Mouse (Mus musculus): ENCODE data around the gene Tent5c.

DNA sequence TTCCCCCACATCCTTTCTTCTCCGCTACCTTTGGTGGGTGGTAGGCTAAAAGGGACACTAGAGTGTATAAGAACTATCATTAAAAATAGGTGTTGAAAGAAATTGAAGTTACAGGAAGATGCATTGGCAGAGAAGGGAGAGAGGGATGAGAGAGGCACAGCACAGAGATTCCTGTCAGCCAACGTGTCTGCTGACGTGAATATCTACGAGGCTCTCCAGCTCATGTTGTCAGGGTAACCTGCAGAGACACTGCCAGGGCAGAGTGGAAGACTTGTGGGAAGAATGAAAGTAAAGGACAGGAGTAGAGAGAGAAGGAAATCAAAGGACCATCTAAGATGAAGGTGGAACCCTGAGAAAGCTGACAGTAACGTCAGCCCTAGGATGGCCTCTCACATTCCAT lies 73.5 kb downstream of the Tent5c start:
- TF ChIP-seq POLR2A (IDR thresholded peaks at IDR 0.05; ENCODE audit: insufficient read length, low read depth) (no peak), USF1 (IDR thresholded peaks at IDR 0.05; ENCODE audit: low read depth) (no peak)
